Mouse (Mus musculus) forebrain, embryonic 11.5 days (tissue): ENCODE results near the gene Slc6a2. TPM values are rescaled to one million over a fixed set of nuclear protein-coding genes. Genes with fewer than 3 reads are reported as not detected.

Source experiments
- ATAC-seq: fragments of 200-750 bp; cut with Nextera tagmentation; replicated peaks from 2 replicates; pipeline ENCODE4 v1.8.0; 2017; ENCODE audit warnings: moderate TSS enrichment; ENCODE audit not compliant: low FRiP score
- DNase-seq: peaks from one replicate; pipeline ENCODE4 v3.0.0-alpha.2; 2017; ENCODE audit warnings: low spot score
- H3K27ac ChIP-seq: fragments of 300-500 bp; sonication (generic); 2 replicates; pipeline ENCODE4 v1.5.1; 2014; ENCODE audit warnings: low read depth, low read length
- H3K27me3 ChIP-seq: fragments of 300-500 bp; sonication (generic); 2 replicates; pipeline ENCODE4 v1.6.1; 2014; ENCODE audit warnings: mild to moderate bottlenecking, low read length, mixed read lengths; ENCODE audit not compliant: control insufficient read depth, insufficient read depth
- H3K36me3 ChIP-seq: fragments of 300-500 bp; sonication (generic); 2 replicates; pipeline ENCODE4 v1.6.1; 2014; ENCODE audit warnings: mild to moderate bottlenecking, low read length, moderate library complexity, mixed read lengths; ENCODE audit not compliant: control insufficient read depth, insufficient read depth
- H3K4me1 ChIP-seq: fragments of 300-500 bp; sonication (generic); replicated peaks from 2 replicates; pipeline ENCODE4 v1.6.1; 2014; ENCODE audit warnings: low read length, mixed read lengths; ENCODE audit not compliant: control insufficient read depth, insufficient read depth
- H3K4me2 ChIP-seq: fragments of 300-500 bp; sonication (generic); 2 replicates; pipeline ENCODE4 v1.6.1; 2014; ENCODE audit warnings: low read depth, mild to moderate bottlenecking, low read length, moderate library complexity, mixed read lengths; ENCODE audit not compliant: severe bottlenecking
- H3K4me3 ChIP-seq: fragments of 300-500 bp; sonication (generic); 2 replicates; pipeline ENCODE4 v1.5.1; 2014; ENCODE audit warnings: low read depth, low read length
- H3K9ac ChIP-seq: fragments of 300-500 bp; sonication (generic); 2 replicates; pipeline ENCODE4 v1.6.1; 2014; ENCODE audit warnings: low read length
- H3K9me3 ChIP-seq: fragments of 300-500 bp; sonication (generic); 2 replicates; pipeline ENCODE4 v1.6.1; 2016; ENCODE audit warnings: low read length, mixed read lengths; ENCODE audit not compliant: control insufficient read depth
- WGBS: fragments of 180-500 bp; shearing (Covaris S2); extraction: QIAGEN DNeasy Blood & Tissue Kit; methylation state at CpG from one replicate; pipeline ENCODE4 v1.1.7; 2014; 5-methylcytosine and 5-hydroxymethylcytosine counted together
- polyA plus RNA-seq: library from polyadenylated mRNA; unstranded; fragments of >200 nt; fragmentation: Nextera tagmentation; extraction: Ambion mirVana; gene quantifications from 2 replicates; pipeline ENCODE4 v1.2.1, GENCODE M21; 2014

The Slc6a2 gene
- polyA plus RNA-seq, result not detected in 2 replicates

DNA sequence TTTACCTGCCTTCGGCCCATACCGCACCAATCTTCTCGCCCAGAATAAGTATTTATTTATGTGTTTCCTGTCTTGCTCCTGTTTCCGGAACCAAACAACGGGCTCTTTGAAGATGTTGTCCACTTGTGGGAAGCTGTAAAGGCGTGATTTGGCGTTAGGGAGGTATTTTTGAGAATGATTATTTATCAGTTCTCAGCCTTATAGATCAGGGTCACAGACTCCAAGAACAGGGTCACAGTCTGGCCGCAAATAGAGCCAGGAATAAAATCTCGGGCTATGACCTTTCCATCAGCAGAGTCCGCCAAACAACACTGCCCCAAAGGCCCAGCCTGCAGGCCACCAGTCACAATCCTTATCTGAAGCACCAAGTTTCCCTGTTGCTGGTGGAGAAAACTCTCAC lies at the start of gene Slc6a2:
Gene Slc6a2, plus strand, starts transcription at position 301 of the 400 bp plus-strand sequence.
- WGBS, result 75% methylated on average over 10 of the region's 10 CpGs
- Histone ChIP-seq H3K27ac (no peak within 1 kb of the TSS), H3K4me3 (peak within 1 kb of the TSS; percentile 33), H3K9me3 (no peaks in the 10 kb centered on the region), H3K36me3 (no peaks in the 10 kb centered on the region), H3K4me2 (peak within 1 kb of the TSS; percentile 63), H3K9ac (no peak within 1 kb of the TSS; the same call in 1 of the 2 replicates), H3K4me1 (peaks cover 8% of the 10 kb centered on the region; the same call in 1 of the 2 replicates), H3K27me3 (peaks cover 32% of the 10 kb centered on the region)
- ATAC-seq (no peak), DNase-seq (no peak)

DNA sequence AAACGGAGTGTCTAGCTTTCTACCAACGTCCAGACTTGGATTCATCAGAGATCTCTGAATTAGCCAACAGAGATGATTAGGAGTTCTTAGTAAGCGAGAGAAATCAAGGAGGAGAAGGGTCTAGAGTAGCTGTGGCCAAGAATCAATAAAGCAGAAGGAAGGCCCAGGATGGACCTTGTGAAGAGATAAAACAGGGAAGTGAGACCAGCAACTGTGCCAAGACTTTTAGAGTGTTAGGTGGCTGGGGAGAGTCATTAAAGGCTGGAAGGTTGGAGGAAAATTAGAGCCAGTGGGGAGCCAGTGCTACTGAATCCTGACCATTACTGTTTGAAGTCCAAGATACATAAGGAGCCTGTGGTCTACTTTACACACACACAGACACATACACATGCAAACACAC lies 48.4 kb upstream of the Slc6a2 start:
- Histone ChIP-seq H3K27me3 (no peaks in the 10 kb centered on the region), H3K4me1 (no peaks in the 10 kb centered on the region), H3K9me3 (no peaks in the 10 kb centered on the region), H3K4me3 (no peak overlapping the region), H3K36me3 (no peaks in the 10 kb centered on the region), H3K4me2 (no peak overlapping the region), H3K27ac (no peak overlapping the region), H3K9ac (no peak overlapping the region)
- DNase-seq, result no peak
- WGBS, result 82% methylated on average over 3 of the region's 3 CpGs
- ATAC-seq, result no peak

DNA sequence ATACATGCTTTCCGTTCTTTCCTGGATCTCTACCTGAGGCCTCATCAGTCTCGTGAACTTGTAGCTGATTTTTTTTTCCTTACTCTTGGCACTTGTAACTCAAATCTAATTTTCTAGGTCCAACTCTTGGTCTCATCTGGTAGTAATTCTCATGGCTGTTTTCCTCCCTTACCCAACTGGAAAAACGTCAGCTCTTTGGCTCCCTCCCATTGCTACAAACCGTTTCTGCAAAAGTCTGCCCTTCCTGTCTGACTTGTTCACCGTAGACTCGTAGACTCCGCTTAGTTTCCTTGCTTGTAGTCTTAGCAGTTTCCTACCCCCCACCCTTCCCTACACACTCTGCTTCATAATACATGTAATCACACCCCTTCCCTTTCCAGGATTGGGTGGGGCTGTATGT lies 46.5 kb upstream of the Slc6a2 start:
- Histone ChIP-seq H3K9me3 (no peaks in the 10 kb centered on the region), H3K4me2 (no peak overlapping the region), H3K36me3 (no peaks in the 10 kb centered on the region), H3K4me1 (no peaks in the 10 kb centered on the region), H3K27ac (no peak overlapping the region), H3K9ac (no peak overlapping the region), H3K4me3 (no peak overlapping the region), H3K27me3 (no peaks in the 10 kb centered on the region)
- ATAC-seq, result no peak
- DNase-seq, result no peak
- 92% methylated on average over 7 of the region's 7 CpGs for WGBS

DNA sequence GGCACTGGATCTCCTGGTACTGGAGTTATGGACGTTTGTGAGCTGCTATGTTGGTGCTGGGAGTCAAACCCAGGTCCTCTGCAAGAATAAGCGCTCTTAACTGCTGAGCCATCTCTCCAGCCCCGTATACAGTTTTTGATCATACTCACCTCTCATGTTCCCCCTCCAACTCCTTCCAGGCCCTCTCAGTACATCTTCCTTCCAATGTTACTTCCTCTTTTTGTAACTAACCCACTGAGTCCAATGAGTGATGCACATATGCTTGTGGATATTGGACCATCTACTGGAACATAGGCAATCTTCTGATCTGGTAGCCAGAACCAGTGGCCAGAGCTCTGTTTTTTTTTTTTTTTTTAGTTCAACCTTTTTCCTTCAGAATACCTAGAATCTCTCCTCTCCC lies 43.8 kb upstream of the Slc6a2 start:
- 85% methylated on average over 3 of the region's 3 CpGs for WGBS
- no peaks in the 10 kb centered on the region for H3K9me3 ChIP-seq
- no peak overlapping the region for H3K4me3 ChIP-seq
- no peak for ATAC-seq
- H3K4me2 ChIP-seq, result no peak overlapping the region
- no peaks in the 10 kb centered on the region for H3K4me1 ChIP-seq
- no peaks in the 10 kb centered on the region for H3K36me3 ChIP-seq
- H3K27ac ChIP-seq, result no peak overlapping the region
- DNase-seq, result no peak
- no peak overlapping the region for H3K9ac ChIP-seq
- H3K27me3 ChIP-seq, result no peaks in the 10 kb centered on the region

DNA sequence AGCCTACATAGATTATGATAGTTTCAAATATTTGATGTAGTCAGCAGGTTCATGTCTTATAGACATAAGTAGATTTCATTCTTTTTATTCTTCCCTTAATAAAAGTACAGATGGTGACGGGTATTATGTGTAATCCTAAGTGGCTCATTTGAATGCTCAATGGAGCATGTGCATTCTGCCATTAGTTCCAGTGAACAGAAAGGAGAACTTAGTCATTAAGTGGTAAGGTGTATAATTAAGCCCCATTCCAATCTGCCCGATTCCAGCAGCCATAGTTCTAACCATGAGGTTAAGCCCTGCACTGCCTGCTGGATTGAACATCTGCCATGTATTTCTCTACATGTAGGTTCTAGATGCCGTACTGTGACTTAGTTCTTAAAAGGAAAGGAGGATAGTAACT lies 38.1 kb upstream of the Slc6a2 start:
- DNase-seq, result no peak
- no peaks in the 10 kb centered on the region for H3K4me1 ChIP-seq
- H3K4me2 ChIP-seq, result no peak overlapping the region
- H3K4me3 ChIP-seq, result no peak overlapping the region
- ATAC-seq, result no peak
- WGBS, result 68% methylated on average over 3 of the region's 3 CpGs
- no peaks in the 10 kb centered on the region for H3K36me3 ChIP-seq
- no peaks in the 10 kb centered on the region for H3K9me3 ChIP-seq
- no peak overlapping the region for H3K27ac ChIP-seq
- no peak overlapping the region for H3K9ac ChIP-seq
- no peaks in the 10 kb centered on the region for H3K27me3 ChIP-seq

DNA sequence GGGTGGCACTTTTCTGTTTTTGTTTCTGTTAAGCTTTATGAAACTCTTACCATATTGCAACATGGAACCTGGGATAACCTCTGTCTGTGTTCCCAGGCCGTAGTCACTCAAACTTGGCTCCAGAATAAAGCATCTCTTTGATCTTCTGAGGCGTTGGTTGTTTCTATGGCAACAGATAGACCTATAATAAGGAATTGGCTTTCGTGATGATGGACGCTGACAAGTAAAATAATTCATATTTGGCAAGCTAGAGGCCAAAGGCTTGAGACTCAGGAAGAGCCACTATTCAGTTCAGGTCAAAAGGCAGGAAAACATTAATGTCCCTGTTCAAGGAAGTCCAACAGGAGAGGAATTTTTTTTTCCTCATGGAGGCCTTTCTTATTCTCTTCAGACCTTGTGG lies 30.9 kb upstream of the Slc6a2 start:
- Histone ChIP-seq H3K4me3 (no peak overlapping the region), H3K27me3 (no peaks in the 10 kb centered on the region), H3K9ac (no peak overlapping the region), H3K4me2 (no peak overlapping the region), H3K36me3 (no peaks in the 10 kb centered on the region), H3K9me3 (no peaks in the 10 kb centered on the region), H3K27ac (no peak overlapping the region), H3K4me1 (no peaks in the 10 kb centered on the region)
- 82% methylated on average over 4 of the region's 4 CpGs for WGBS
- ATAC-seq, result no peak
- DNase-seq, result no peak

DNA sequence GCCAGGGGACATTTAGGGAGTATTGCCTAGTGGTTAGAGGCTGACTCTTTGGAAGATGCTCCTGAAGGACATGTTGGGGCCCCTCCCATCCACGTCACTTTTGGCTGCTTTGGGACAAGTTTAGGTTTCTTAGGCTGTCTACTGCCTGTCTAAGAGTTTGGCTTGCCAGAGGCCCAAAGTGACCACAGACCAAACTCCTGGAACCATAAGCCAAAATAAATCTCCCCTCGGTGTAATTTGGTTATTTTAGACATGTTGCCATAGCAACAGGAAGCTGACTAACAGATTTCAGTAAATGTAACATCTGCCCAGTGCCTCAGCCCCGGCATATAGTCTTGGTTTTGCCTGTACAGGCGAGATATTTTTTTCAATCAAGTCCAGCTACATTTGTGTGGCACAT lies 21.8 kb upstream of the Slc6a2 start:
- WGBS, result 84% methylated on average over 4 of the region's 4 CpGs
- no peak for ATAC-seq
- H3K4me3 ChIP-seq, result no peak overlapping the region

DNA sequence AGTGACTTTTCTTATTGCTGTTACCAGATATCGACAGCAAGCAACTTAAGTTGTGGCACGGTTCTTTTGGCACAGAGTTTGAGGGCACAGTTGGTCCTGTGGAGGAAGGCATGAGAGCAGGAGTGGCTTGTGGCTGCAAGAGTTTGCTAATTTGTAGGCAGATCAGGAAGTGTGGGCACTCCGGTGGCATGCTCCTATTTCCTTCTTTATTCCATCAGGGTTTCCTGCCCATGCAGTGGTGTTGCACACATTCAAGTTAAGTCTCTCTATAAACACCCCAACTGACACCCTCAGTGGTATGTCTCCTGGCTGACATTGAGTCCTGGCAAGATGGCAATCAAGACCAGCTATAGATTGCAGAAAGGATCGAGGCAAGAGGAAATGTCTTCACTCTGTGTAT lies 10.8 kb upstream of the Slc6a2 start:
- 85% methylated on average over 4 of the region's 4 CpGs for WGBS
- DNase-seq (no peak), ATAC-seq (no peak)
- Histone ChIP-seq H3K4me1 (no peaks in the 10 kb centered on the region), H3K9me3 (no peaks in the 10 kb centered on the region), H3K27me3 (no peaks in the 10 kb centered on the region), H3K4me2 (no peak overlapping the region), H3K9ac (no peak overlapping the region), H3K4me3 (no peak overlapping the region), H3K27ac (no peak overlapping the region), H3K36me3 (no peaks in the 10 kb centered on the region)

More for the DNA sequence above, 21.8 kb upstream of the Slc6a2 start:
- Histone ChIP-seq H3K4me2 (no peak overlapping the region), H3K9ac (no peak overlapping the region), H3K27me3 (no peaks in the 10 kb centered on the region), H3K9me3 (no peaks in the 10 kb centered on the region), H3K4me1 (no peaks in the 10 kb centered on the region), H3K36me3 (no peaks in the 10 kb centered on the region), H3K27ac (no peak overlapping the region)
- no peak for DNase-seq

DNA sequence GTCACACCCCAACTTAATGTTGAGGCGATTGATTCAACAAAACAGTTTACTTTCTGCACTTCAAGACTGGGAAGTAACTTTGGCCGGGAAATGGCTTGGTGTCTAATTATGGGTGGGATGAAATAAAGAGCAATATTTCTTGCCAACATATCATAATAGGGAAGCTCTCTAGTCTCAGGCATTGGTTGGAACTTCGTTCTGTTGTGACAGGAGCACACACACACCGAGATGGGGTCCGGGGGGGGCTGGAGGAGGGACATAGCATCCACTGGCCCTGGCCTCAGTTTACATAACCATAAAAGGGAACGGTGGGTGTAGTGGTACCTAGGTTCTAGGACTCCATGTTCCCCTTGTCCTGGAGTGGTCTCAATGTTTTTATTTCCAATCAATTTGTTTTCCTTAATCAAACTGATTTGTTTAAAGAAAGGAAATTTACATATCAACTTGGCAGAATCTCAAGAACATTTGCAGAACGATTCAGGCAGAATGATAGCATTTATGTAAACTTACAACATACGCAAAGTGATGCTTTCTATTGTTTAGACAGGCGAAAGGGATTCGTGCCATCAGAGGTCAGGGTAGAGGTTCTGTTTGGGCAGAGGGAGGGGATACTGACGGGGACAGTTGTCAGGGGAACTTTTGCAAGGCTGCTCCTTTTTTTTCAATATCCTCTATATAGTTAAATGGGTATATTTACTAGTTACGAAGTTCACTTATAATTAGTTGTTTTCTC lies 9.1 kb upstream of the Slc6a2 start:
- H3K9ac ChIP-seq, result no peak overlapping the region
- ATAC-seq (no peak), DNase-seq (no peak)
- H3K4me2 ChIP-seq, result no peak overlapping the region
- no peaks in the 10 kb centered on the region for H3K27me3 ChIP-seq
- H3K36me3 ChIP-seq, result no peaks in the 10 kb centered on the region
- H3K4me3 ChIP-seq, result no peak overlapping the region
- no peaks in the 10 kb centered on the region for H3K9me3 ChIP-seq
- 82% methylated on average over 12 of the region's 12 CpGs for WGBS
- H3K4me1 ChIP-seq, result no peaks in the 10 kb centered on the region
- H3K27ac ChIP-seq, result no peak overlapping the region
